Mouse (Mus musculus) gastrocnemius, adult 18-20 months (tissue): ENCODE measurements around the gene Sept8. TPM values are rescaled to one million over a fixed set of nuclear protein-coding genes. Genes with fewer than 3 reads are reported as not detected.

Source experiments
- DNase-seq: peaks from one replicate; pipeline ENCODE4 v3.0.0; 2021; ENCODE audit warnings: low spot score
- long read RNA-seq, 2 experiments: library from polyadenylated mRNA; stranded (forward); transcript quantifications; one replicate each; pipeline ENCODE4 v2.0.0; 2021
- total RNA-seq, 2 experiments: library from RNA; stranded (reverse); gene quantifications; 2 replicates each; pipeline ENCODE4 v1.2.3; 2021

The Sept8 gene
- total RNA-seq = 10 to 100 TPM in 1 of 2 experiments, 1 to 10 TPM in 1; 8.4 to 10.3 TPM
- long read RNA-seq, experiment 1, full-length matches to known transcripts = 3 of 5 reads
- long read RNA-seq, experiment 1, partial matches to known transcripts = 1 of 5 reads
- long read RNA-seq, experiment 1, other reads (novel, unspliced or antisense) = 1 of 5 reads
- long read RNA-seq, experiment 2, full-length matches to known transcripts = 1 of 5 reads
- long read RNA-seq, experiment 2, partial matches to known transcripts = 1 of 5 reads
- long read RNA-seq, experiment 2, other reads (novel, unspliced or antisense) = 3 of 5 reads

- peak; percentile 54 for DNase-seq
Observed at GRCm38 (mm10) chr11:53519207-53520121, at the start of gene Sept8. Sept8 (plus strand) TSS chr11:53519257.

GRCm38 (mm10) chr11:53469294-53469967, 49.6 kb upstream of the Sept8 start:
- DNase-seq = peak; percentile 33

GRCm38 (mm10) chr11:53469968-53470695, 48.9 kb upstream of the Sept8 start, which contains the start of gene Gm9837:
Gm9837 (minus strand) TSS chr11:53470479.
- peak; percentile 90 for DNase-seq

GRCm38 (mm10) chr11:53472709-53473108, 46.3 kb upstream of the Sept8 start:
- no peak for DNase-seq

- no peak for DNase-seq
Observed at GRCm38 (mm10) chr11:53475620-53476019, 43.4 kb upstream of the Sept8 start.

GRCm38 (mm10) chr11:53477833-53478232, 41.2 kb upstream of the Sept8 start:
- DNase-seq = no peak

GRCm38 (mm10) chr11:53478383-53479170, 40.5 kb upstream of the Sept8 start:
- DNase-seq = no peak

DNA sequence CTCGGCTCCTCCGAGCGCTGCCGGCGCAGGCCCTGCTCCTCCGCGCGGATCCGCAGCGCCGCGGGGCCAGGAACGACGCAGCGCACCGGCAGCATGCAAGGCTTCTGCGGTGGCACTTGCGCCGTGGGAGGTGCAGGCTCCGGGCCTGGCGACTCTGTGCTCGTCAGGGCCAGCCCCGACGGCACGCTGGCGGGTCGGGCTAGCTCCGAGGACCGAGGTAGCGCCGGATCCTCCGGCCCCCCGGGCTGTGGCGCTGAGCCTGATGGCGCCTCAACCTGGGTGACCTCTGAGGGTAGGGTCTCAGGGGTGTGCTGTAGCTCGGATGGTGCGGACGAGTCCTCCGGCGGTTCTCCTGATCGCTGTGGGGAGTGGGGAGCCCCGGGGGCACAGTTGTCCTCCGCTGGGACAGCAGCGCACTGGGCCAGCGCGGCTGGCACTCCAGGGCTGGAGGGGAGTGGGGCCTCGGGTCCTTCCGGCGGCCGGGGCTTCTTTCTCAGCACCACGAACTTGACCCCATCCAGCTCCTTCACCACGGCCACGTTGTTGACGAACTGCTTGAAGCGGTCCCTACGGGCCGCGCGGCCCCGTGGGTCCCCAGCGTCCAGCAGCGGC, 39.8 kb upstream of the Sept8 start:
- DNase-seq = no peak

DNA sequence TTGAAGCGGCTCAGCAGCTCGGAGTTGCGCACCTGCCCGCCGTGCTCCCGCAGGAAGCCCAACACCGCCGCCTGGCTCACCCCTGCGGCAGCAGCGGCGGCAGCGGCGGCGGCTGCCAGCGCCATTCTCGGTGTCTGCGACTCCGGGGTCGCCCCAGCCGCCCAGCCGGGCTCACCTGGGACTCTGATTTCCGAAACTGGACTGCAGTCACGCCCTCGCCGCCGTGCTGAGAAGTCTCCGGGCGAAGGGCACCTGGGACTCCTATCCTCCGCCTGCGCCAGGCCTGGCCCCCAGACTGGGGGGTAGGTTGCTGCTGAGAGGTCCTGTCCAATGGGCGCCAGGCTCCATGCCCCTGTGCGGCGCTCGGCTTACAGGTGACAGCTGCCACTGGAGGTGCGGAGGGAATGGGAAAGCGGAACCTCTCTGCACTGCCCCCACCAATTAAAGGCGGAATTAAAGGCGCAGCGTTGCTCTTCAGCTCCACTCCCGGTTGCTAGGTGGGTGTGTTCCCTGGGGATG, 39.2 kb upstream of the Sept8 start, which contains the start of the genes Gm9945 and Sowaha:
Gene Gm9945, plus strand, starts transcription at position 384 of the 519 bp plus-strand sequence.
Gene Sowaha, minus strand, starts transcription at position 492 of the 519 bp plus-strand sequence.
- DNase-seq = no peak

DNA sequence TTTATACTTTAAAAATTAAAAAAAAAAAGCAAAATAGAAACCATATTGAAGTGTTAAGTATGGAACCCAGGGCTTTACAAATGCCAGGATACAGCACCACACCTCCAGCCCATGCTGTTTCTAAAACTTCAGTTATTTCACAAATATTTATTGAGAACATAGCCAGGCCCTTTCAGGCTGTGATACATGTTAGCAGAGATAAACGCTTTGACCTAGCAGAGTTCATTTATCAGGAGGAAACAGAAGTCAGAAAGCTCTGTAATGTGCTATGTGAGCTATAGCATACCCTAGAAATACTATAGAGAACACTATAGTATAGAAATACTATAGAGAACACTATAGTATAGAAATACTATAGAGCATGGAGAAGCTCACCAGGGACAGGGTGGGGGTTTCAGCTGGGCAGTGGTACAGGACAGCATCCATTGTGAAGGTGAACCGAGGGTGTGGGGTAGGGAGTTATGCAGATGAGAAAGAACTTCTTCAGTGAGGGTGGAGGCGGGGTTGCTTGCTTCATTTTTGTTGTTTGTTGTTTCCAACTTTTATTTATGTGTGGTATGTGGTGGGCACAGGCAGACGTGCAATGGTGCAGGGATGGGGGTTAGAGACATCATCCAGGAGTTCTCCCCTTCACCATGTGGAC, 37.8 kb upstream of the Sept8 start:
- DNase-seq = no peak

- no peak for DNase-seq
Observed at GRCm38 (mm10) chr11:53483159-53483891, 35.7 kb upstream of the Sept8 start.

GRCm38 (mm10) chr11:53485719-53486118, 33.3 kb upstream of the Sept8 start:
- no peak for DNase-seq

DNA sequence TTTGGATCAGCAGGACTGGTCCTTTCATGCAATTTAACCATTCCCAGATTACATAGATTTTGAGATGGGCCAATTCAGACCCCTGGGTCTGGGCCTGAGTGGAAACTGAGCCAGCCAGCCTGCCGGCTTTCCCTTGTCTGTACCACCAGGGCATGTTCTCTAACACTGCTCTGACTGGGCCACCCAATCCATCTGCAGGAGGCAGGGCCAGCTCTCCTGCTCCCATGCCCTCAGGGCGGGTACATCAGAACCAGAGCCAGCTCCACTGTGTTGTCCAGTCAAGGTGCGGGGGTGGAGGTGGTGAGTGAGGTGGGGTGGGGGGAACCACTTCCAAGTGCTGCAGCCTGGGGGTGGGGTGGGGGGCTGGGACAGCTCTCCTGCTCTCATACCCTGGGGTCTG, 32.7 kb upstream of the Sept8 start:
- DNase-seq = no peak

- no peak for DNase-seq
Observed at GRCm38 (mm10) chr11:53486822-53487594, 32.0 kb upstream of the Sept8 start.

DNA sequence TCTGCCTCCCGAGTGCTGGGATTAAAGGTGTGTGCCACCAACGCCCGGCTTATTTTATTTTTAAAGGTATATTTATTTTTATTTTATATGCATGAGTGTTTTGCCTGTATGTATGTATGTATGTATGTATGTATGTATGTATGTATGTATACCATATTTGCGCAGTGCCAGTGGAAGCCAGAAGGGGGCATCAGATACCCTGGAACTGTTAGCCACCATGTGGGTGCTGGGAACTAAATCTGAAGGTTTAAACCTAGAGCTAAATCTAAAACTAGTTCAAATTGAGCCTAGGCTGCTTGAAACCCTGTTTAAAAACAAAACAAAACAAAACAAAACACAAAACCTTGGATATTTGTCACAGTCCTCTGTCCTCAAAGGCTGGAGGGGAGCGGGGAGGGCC, 30.1 kb upstream of the Sept8 start:
- DNase-seq = no peak

- DNase-seq = no peak
Observed at GRCm38 (mm10) chr11:53489421-53489820, 29.6 kb upstream of the Sept8 start.

GRCm38 (mm10) chr11:53491954-53492401, 27.1 kb upstream of the Sept8 start:
- DNase-seq = peak; percentile 39
